Mouse (Mus musculus) liver, embryonic 14.5 days (tissue): ENCODE results near the gene Pfkp.

Experiments used
- CTCF ChIP-seq: IDR thresholded peaks from 2 replicates; pipeline ENCODE4 v1.5.1; 2016; ENCODE audit warnings: antibody characterized with exemption, low read depth, control low read depth
- EP300 ChIP-seq: IDR thresholded peaks from 2 replicates; pipeline ENCODE4 v1.6.1; 2016; ENCODE audit warnings: antibody characterized with exemption, low read depth

DNA sequence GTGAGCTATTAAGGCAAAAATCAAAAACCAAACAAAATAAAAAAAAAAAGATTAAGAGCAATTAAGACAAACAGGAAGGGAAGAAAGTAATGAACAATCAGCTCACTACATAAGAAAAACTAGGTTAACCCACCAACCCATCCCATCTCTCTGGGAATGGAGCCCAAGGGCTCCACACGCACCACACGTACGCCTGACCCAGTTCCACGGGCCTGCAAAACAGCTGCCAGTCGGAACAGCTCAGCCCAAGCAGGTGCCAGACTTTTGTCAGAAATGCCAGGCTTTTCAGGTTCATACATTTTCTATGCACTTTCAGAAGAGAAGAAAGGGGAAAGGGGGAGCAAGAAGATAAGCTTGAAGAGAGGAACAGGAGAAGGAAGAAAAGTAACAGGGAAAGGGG is 17.9 kb downstream of the Pfkp start:
- TF ChIP-seq CTCF (no peak), EP300 (no peak)
